Mouse (Mus musculus) left cerebral cortex, adult 9 months (tissue): ENCODE results near the gene Eri3.

Source experiments
- DNase-seq, 2 experiments: peaks; one replicate each; pipeline ENCODE4 v3.0.0; 2022; ENCODE audit warnings: low spot score in 2 of 2

Gene Eri3

GRCm38 (mm10) chr4:117658582-117659444, 108.6 kb downstream of the Eri3 start:
- DNase-seq = no peak

- DNase-seq = no peak
These were observed 109.8 kb downstream of the Eri3 start for GRCm38 (mm10) chr4:117660001-117660400.

- DNase-seq = no peak
These were observed 114.4 kb downstream of the Eri3 start for GRCm38 (mm10) chr4:117664411-117665137.

- DNase-seq = no peak
These were observed 115.4 kb downstream of the Eri3 start for GRCm38 (mm10) chr4:117665531-117665930.

- DNase-seq = no peak
These were observed 115.9 kb downstream of the Eri3 start for GRCm38 (mm10) chr4:117666054-117666453.

GRCm38 (mm10) chr4:117669874-117670273, 119.7 kb downstream of the Eri3 start:
- no peak for DNase-seq

GRCm38 (mm10) chr4:117672042-117672441, 121.9 kb downstream of the Eri3 start:
- no peak for DNase-seq

GRCm38 (mm10) chr4:117673901-117674300, 123.7 kb downstream of the Eri3 start:
- DNase-seq = no peak

GRCm38 (mm10) chr4:117676903-117677302, 126.7 kb downstream of the Eri3 start:
- DNase-seq = peak in 1 of 2 experiments; percentile 84

GRCm38 (mm10) chr4:117680963-117681362, 130.8 kb downstream of the Eri3 start:
- no peak for DNase-seq

- DNase-seq = peak in 1 of 2 experiments; percentile 89
These were observed 131.8 kb downstream of the Eri3 start, which contains the start of gene Dmap1 for GRCm38 (mm10) chr4:117681931-117682461. Gene Dmap1, minus strand, starts transcription at chr4:117682273.

- no peak for DNase-seq
These were observed 132.3 kb downstream of the Eri3 start for GRCm38 (mm10) chr4:117682463-117682862.

GRCm38 (mm10) chr4:117683048-117683768, 133.0 kb downstream of the Eri3 start:
- DNase-seq = no peak

- DNase-seq = no peak
These were observed 136.2 kb downstream of the Eri3 start for GRCm38 (mm10) chr4:117686354-117686753.

- DNase-seq = peak in 1 of 2 experiments; percentile 64
These were observed 155.2 kb downstream of the Eri3 start for GRCm38 (mm10) chr4:117705361-117705760.

GRCm38 (mm10) chr4:117708780-117709550, 158.8 kb downstream of the Eri3 start:
- no peak for DNase-seq

GRCm38 (mm10) chr4:117712314-117712713, 162.1 kb downstream of the Eri3 start:
- DNase-seq = no peak

- DNase-seq = no peak
These were observed 163.3 kb downstream of the Eri3 start for GRCm38 (mm10) chr4:117713303-117714098.
